Mouse (Mus musculus): Measurements from ENCODE around the gene Vax1. TPM values are rescaled to one million over a fixed set of nuclear protein-coding genes. Genes with fewer than 3 reads are reported as not detected.

Vax1 gene
- 5.8 and 6.0 TPM in 2 replicates for polyA plus RNA-seq (2014; fragmentation: Nextera tagmentation; extraction: Ambion mirVana)

- H3K4me1 ChIP-seq (replicated peaks; ENCODE audit: control insufficient read depth, insufficient read depth, low read length) = peaks cover 16% of the 10 kb centered on the region
Measured at GRCm38 (mm10) chr19:59169936-59170765, at the start of gene Vax1. Gene Vax1 (minus strand): TSS chr19:59170056.

GRCm38 (mm10) chr19:59218991-59219390 is 49.1 kb upstream of the Vax1 start, which contains the start of gene Kcnk18:
Gene Kcnk18 (plus strand): TSS chr19:59219214.
- 91% methylated on average over 8 of the region's 8 CpGs for WGBS
- H3K4me1 ChIP-seq (replicated peaks; ENCODE audit: control insufficient read depth, insufficient read depth, low read length) = no peaks in the 10 kb centered on the region
- no peaks in the 10 kb centered on the region for H3K36me3 ChIP-seq (ENCODE audit: control insufficient read depth, insufficient read depth, low read length)
- DNase-seq (ENCODE audit: low spot score) (no peak), ATAC-seq (replicated peaks; ENCODE audit: low FRiP score) (no peak)
- no peaks in the 10 kb centered on the region for H3K9me3 ChIP-seq (ENCODE audit: control insufficient read depth, low read length)
- no peak within 1 kb of the TSS for H3K4me2 ChIP-seq (ENCODE audit: low read depth, low read length, severe bottlenecking)
- no peak within 1 kb of the TSS for H3K4me3 ChIP-seq (ENCODE audit: low read depth, low read length)
- H3K9ac ChIP-seq (ENCODE audit: low read length) = no peak within 1 kb of the TSS
- no peaks in the 10 kb centered on the region for H3K27me3 ChIP-seq (ENCODE audit: control insufficient read depth, insufficient read depth, low read length)
- no peak within 1 kb of the TSS for H3K27ac ChIP-seq (ENCODE audit: low read depth, low read length)

More at GRCm38 (mm10) chr19:59169936-59170765, at the start of gene Vax1:
- under 1% methylated on average over 54 of the region's 54 CpGs for WGBS
- Histone ChIP-seq H3K27ac (ENCODE audit: low read depth, low read length) (peak within 1 kb of the TSS; percentile 91), H3K4me3 (ENCODE audit: low read depth, low read length) (peak within 1 kb of the TSS; percentile 52), H3K9me3 (ENCODE audit: control insufficient read depth, low read length) (no peaks in the 10 kb centered on the region), H3K4me2 (ENCODE audit: low read depth, low read length, severe bottlenecking) (peak within 1 kb of the TSS; percentile 63), H3K36me3 (ENCODE audit: control insufficient read depth, insufficient read depth, low read length) (no peaks in the 10 kb centered on the region), H3K27me3 (ENCODE audit: control insufficient read depth, insufficient read depth, low read length) (peaks cover 85% of the 10 kb centered on the region), H3K9ac (ENCODE audit: low read length) (peak within 1 kb of the TSS; percentile 91)
- DNase-seq (ENCODE audit: low spot score) (peak; percentile 80), ATAC-seq (replicated peaks; ENCODE audit: low FRiP score) (peak; percentile 37; the same call in 1 of the 2 replicates)

- no peaks in the 10 kb centered on the region for H3K9me3 ChIP-seq (ENCODE audit: control insufficient read depth, low read length)
- H3K27ac ChIP-seq (ENCODE audit: low read depth, low read length) = no peak overlapping the region
- no peaks in the 10 kb centered on the region for H3K27me3 ChIP-seq (ENCODE audit: control insufficient read depth, insufficient read depth, low read length)
- WGBS = 79% methylated on average over 3 of the region's 3 CpGs
- no peak overlapping the region for H3K4me3 ChIP-seq (ENCODE audit: low read depth, low read length)
- H3K4me1 ChIP-seq (replicated peaks; ENCODE audit: control insufficient read depth, insufficient read depth, low read length) = no peaks in the 10 kb centered on the region
- no peak overlapping the region for H3K4me2 ChIP-seq (ENCODE audit: low read depth, low read length, severe bottlenecking)
- no peaks in the 10 kb centered on the region for H3K36me3 ChIP-seq (ENCODE audit: control insufficient read depth, insufficient read depth, low read length)
- no peak overlapping the region for H3K9ac ChIP-seq (ENCODE audit: low read length)
- DNase-seq (ENCODE audit: low spot score) = no peak
- no peak for ATAC-seq (replicated peaks; ENCODE audit: low FRiP score)
Measured at GRCm38 (mm10) chr19:59216891-59217290, 47.0 kb upstream of the Vax1 start.

GRCm38 (mm10) chr19:59208986-59209385 is 39.1 kb upstream of the Vax1 start:
- Histone ChIP-seq H3K36me3 (ENCODE audit: control insufficient read depth, insufficient read depth, low read length) (no peaks in the 10 kb centered on the region), H3K4me3 (ENCODE audit: low read depth, low read length) (no peak overlapping the region), H3K4me1 (replicated peaks; ENCODE audit: control insufficient read depth, insufficient read depth, low read length) (no peaks in the 10 kb centered on the region), H3K27me3 (ENCODE audit: control insufficient read depth, insufficient read depth, low read length) (no peaks in the 10 kb centered on the region), H3K9me3 (ENCODE audit: control insufficient read depth, low read length) (no peaks in the 10 kb centered on the region), H3K27ac (ENCODE audit: low read depth, low read length) (no peak overlapping the region), H3K4me2 (ENCODE audit: low read depth, low read length, severe bottlenecking) (no peak overlapping the region), H3K9ac (ENCODE audit: low read length) (no peak overlapping the region)
- ATAC-seq (replicated peaks; ENCODE audit: low FRiP score) (no peak), DNase-seq (ENCODE audit: low spot score) (no peak)
- whole genome bisulfite sequencing = 73% methylated on average over 2 of the region's 2 CpGs

GRCm38 (mm10) chr19:59208475-59208874 is 38.6 kb upstream of the Vax1 start:
- no peak overlapping the region for H3K9ac ChIP-seq (ENCODE audit: low read length)
- no peaks in the 10 kb centered on the region for H3K36me3 ChIP-seq (ENCODE audit: control insufficient read depth, insufficient read depth, low read length)
- no peak overlapping the region for H3K27ac ChIP-seq (ENCODE audit: low read depth, low read length)
- DNase-seq (ENCODE audit: low spot score) (peak; percentile 83), ATAC-seq (replicated peaks; ENCODE audit: low FRiP score) (no peak)
- H3K27me3 ChIP-seq (ENCODE audit: control insufficient read depth, insufficient read depth, low read length) = no peaks in the 10 kb centered on the region
- H3K4me2 ChIP-seq (ENCODE audit: low read depth, low read length, severe bottlenecking) = no peak overlapping the region
- WGBS = 28% methylated on average over 5 of the region's 5 CpGs
- H3K4me3 ChIP-seq (ENCODE audit: low read depth, low read length) = no peak overlapping the region
- H3K4me1 ChIP-seq (replicated peaks; ENCODE audit: control insufficient read depth, insufficient read depth, low read length) = no peaks in the 10 kb centered on the region
- H3K9me3 ChIP-seq (ENCODE audit: control insufficient read depth, low read length) = no peaks in the 10 kb centered on the region

- 46% methylated on average over 7 of the region's 7 CpGs for WGBS
Measured at GRCm38 (mm10) chr19:59198161-59198560, 28.3 kb upstream of the Vax1 start.

GRCm38 (mm10) chr19:59196111-59196666 is 26.3 kb upstream of the Vax1 start:
- DNase-seq (ENCODE audit: low spot score) (peak; percentile 86), ATAC-seq (replicated peaks; ENCODE audit: low FRiP score) (peak; percentile 86)
- no peaks in the 10 kb centered on the region for H3K36me3 ChIP-seq (ENCODE audit: control insufficient read depth, insufficient read depth, low read length)
- H3K27me3 ChIP-seq (ENCODE audit: control insufficient read depth, insufficient read depth, low read length) = peaks cover 57% of the 10 kb centered on the region
- no peak overlapping the region for H3K9ac ChIP-seq (ENCODE audit: low read length)
- peaks cover 3% of the 10 kb centered on the region; the same call in 1 of the 2 replicates for H3K4me1 ChIP-seq (replicated peaks; ENCODE audit: control insufficient read depth, insufficient read depth, low read length)
- 2% methylated on average over 15 of the region's 15 CpGs for WGBS
- H3K4me2 ChIP-seq (ENCODE audit: low read depth, low read length, severe bottlenecking) = peak overlapping the region; percentile 22; the same call in 1 of the 2 replicates
- no peak overlapping the region for H3K4me3 ChIP-seq (ENCODE audit: low read depth, low read length)
- H3K27ac ChIP-seq (ENCODE audit: low read depth, low read length) = no peak overlapping the region
- no peaks in the 10 kb centered on the region; the same call in 1 of the 2 replicates for H3K9me3 ChIP-seq (ENCODE audit: control insufficient read depth, low read length)

More at GRCm38 (mm10) chr19:59198161-59198560, 28.3 kb upstream of the Vax1 start:
- no peak for ATAC-seq (replicated peaks; ENCODE audit: low FRiP score)
- peak; percentile 86 for DNase-seq (ENCODE audit: low spot score)
- no peaks in the 10 kb centered on the region for H3K36me3 ChIP-seq (ENCODE audit: control insufficient read depth, insufficient read depth, low read length)
- peaks cover 45% of the 10 kb centered on the region for H3K27me3 ChIP-seq (ENCODE audit: control insufficient read depth, insufficient read depth, low read length)
- peaks cover 3% of the 10 kb centered on the region; the same call in 1 of the 2 replicates for H3K4me1 ChIP-seq (replicated peaks; ENCODE audit: control insufficient read depth, insufficient read depth, low read length)
- no peak overlapping the region for H3K27ac ChIP-seq (ENCODE audit: low read depth, low read length)
- no peak overlapping the region for H3K4me3 ChIP-seq (ENCODE audit: low read depth, low read length)
- no peak overlapping the region for H3K9ac ChIP-seq (ENCODE audit: low read length)
- H3K4me2 ChIP-seq (ENCODE audit: low read depth, low read length, severe bottlenecking) = no peak overlapping the region
- no peaks in the 10 kb centered on the region; the same call in 1 of the 2 replicates for H3K9me3 ChIP-seq (ENCODE audit: control insufficient read depth, low read length)

GRCm38 (mm10) chr19:59195181-59195770 is 25.4 kb upstream of the Vax1 start:
- 6% methylated on average over 9 of the region's 9 CpGs for WGBS

More at GRCm38 (mm10) chr19:59195181-59195770, 25.4 kb upstream of the Vax1 start:
- no peak overlapping the region for H3K4me3 ChIP-seq (ENCODE audit: low read depth, low read length)
- H3K27me3 ChIP-seq (ENCODE audit: control insufficient read depth, insufficient read depth, low read length) = peaks cover 65% of the 10 kb centered on the region
- H3K36me3 ChIP-seq (ENCODE audit: control insufficient read depth, insufficient read depth, low read length) = no peaks in the 10 kb centered on the region
- DNase-seq (ENCODE audit: low spot score) = peak; percentile 34
- H3K4me1 ChIP-seq (replicated peaks; ENCODE audit: control insufficient read depth, insufficient read depth, low read length) = peaks cover 6% of the 10 kb centered on the region; the same call in 1 of the 2 replicates
- ATAC-seq (replicated peaks; ENCODE audit: low FRiP score) = no peak
- H3K4me2 ChIP-seq (ENCODE audit: low read depth, low read length, severe bottlenecking) = peak overlapping the region; percentile 18; the same call in 1 of the 2 replicates
- no peak overlapping the region for H3K9ac ChIP-seq (ENCODE audit: low read length)
- H3K9me3 ChIP-seq (ENCODE audit: control insufficient read depth, low read length) = no peaks in the 10 kb centered on the region; the same call in 1 of the 2 replicates
- no peak overlapping the region for H3K27ac ChIP-seq (ENCODE audit: low read depth, low read length)

Measured in forebrain, embryonic 11.5 days (tissue).